Mouse (Mus musculus) layer of hippocampus, adult 8-10 months (tissue): ENCODE results near the gene S100b. TPM values are rescaled to one million over a fixed set of nuclear protein-coding genes. Genes with fewer than 3 reads are reported as not detected.

ENCODE experiments used
- DNase-seq, 2 experiments: peaks; one replicate each; pipeline ENCODE4 v3.0.0; 2022; ENCODE audit warnings: low spot score in 2 of 2
- microRNA-seq, 2 experiments: library from miRNA; unstranded; fragments of <30 nt; microRNA quantifications; one replicate each; pipeline ENCODE4 v1.2.0; 2022
- total RNA-seq, 4 experiments: library from RNA; stranded (reverse); gene quantifications; 2 replicates each; pipeline ENCODE4 v1.2.4; 2022

Gene S100b
- total RNA-seq, 4 experiments from 2014 or later, result 146 to 207 (median 176) TPM

- peak in 1 of 2 experiments; percentile 37 for DNase-seq
These were observed 6.9 kb downstream of the S100b start for GRCm38 (mm10) chr10:76260358-76261059.

GRCm38 (mm10) chr10:76261447-76261846 is 7.8 kb downstream of the S100b start:
- DNase-seq, result no peak

GRCm38 (mm10) chr10:76262431-76262830 is 8.8 kb downstream of the S100b start:
- DNase-seq, result no peak

- no peak for DNase-seq
These were observed 17.6 kb downstream of the S100b start for GRCm38 (mm10) chr10:76271238-76271637.

GRCm38 (mm10) chr10:76275256-76275655 is 21.6 kb downstream of the S100b start:
- DNase-seq, result no peak

GRCm38 (mm10) chr10:76278541-76279097 is 25.0 kb downstream of the S100b start:
- DNase-seq, result no peak

- DNase-seq, result no peak
These were observed 34.8 kb downstream of the S100b start for GRCm38 (mm10) chr10:76288268-76288993.

GRCm38 (mm10) chr10:76289052-76289451 is 35.4 kb downstream of the S100b start:
- DNase-seq, result no peak

- no peak for DNase-seq
These were observed 36.5 kb downstream of the S100b start for GRCm38 (mm10) chr10:76289936-76290671.

GRCm38 (mm10) chr10:76293222-76293621 is 39.6 kb downstream of the S100b start:
- no peak for DNase-seq

- no peak for DNase-seq
These were observed 46.5 kb downstream of the S100b start for GRCm38 (mm10) chr10:76300133-76300532.

- no peak for DNase-seq
These were observed 53.1 kb downstream of the S100b start for GRCm38 (mm10) chr10:76306738-76307137.

Small RNAs within 50 kb of the gene (microRNA-seq; reads per million reads assigned to microRNA genes)
- 0 reads per million in 2 experiments for gene Mir678

Other genes starting within 250 kb of the S100b start
- gene Zfp280b, start 221.2 kb upstream of the S100b start, total RNA-seq, result 10 to 100 TPM; 13.3 to 18.0 (median 16.6) TPM
- not detected for gene Slc5a4b, start 142.9 kb upstream of the S100b start, total RNA-seq
- gene Slc5a4a, start 106.4 kb upstream of the S100b start, total RNA-seq, result not detected
- 10 to 100 TPM; 63.9 to 78.1 (median 75.3) TPM for gene Prmt2, start 16.0 kb upstream of the S100b start, total RNA-seq
- gene Dip2a, start 91.4 kb downstream of the S100b start, total RNA-seq, result 10 to 100 TPM; 61.0 to 72.9 (median 64.9) TPM
- 1 to 10 TPM in 1 of 4 experiments, not detected in 3; 6.9 TPM for gene AC141477.1, start 186.6 kb downstream of the S100b start, total RNA-seq
- 10 to 100 TPM; 21.7 to 23.6 (median 23.2) TPM for gene Pcnt, start 188.9 kb downstream of the S100b start, total RNA-seq
- under 1 TPM in 2 of 4 experiments, not detected in 2; 0.21 to 0.25 TPM for gene 2610028H24Rik, start 195.2 kb downstream of the S100b start, total RNA-seq
- gene Mcm3ap, start 215.1 kb downstream of the S100b start, total RNA-seq, result 10 to 100 TPM; 49.6 to 54.6 (median 54.2) TPM
- gene Ybey, start 215.3 kb downstream of the S100b start, total RNA-seq, result 1 to 10 TPM; 3.1 to 5.3 (median 4.5) TPM